Mouse (Mus musculus): Measurements from ENCODE around the gene Atp9a. TPM values are rescaled to one million over a fixed set of nuclear protein-coding genes. Genes with fewer than 3 reads are reported as not detected.

Gene Atp9a
- polyA plus RNA-seq, 1 experiment from 2014 or later: 24.1 TPM

- Histone ChIP-seq H3K27me3 (ENCODE audit: control insufficient read depth, insufficient read depth, low read length) (no peaks in the 10 kb centered on the region), H3K4me2 (replicated peaks; ENCODE audit: low read depth) (no peak overlapping the region), H3K27ac (replicated peaks) (no peak overlapping the region), H3K4me1 (replicated peaks; ENCODE audit: control insufficient read depth, insufficient read depth) (no peaks in the 10 kb centered on the region), H3K4me3 (ENCODE audit: low read depth, low read length) (no peak overlapping the region), H3K9me3 (ENCODE audit: control insufficient read depth, low read length) (no peaks in the 10 kb centered on the region), H3K9ac (ENCODE audit: low read length) (no peak overlapping the region), H3K36me3 (ENCODE audit: control insufficient read depth, insufficient read depth, low read length) (no peaks in the 10 kb centered on the region)
- ATAC-seq (ENCODE audit: low FRiP score, low TSS enrichment) (no peak), DNase-seq (ENCODE audit: low spot score) (no peak)
- no peak for TF ChIP-seq EP300 (optimal IDR thresholded peaks at IDR 0.05)
- TF ChIP-seq CTCF (IDR thresholded peaks at IDR 0.05; ENCODE audit: low read depth): no peak
- 71% methylated on average over 3 of the region's 3 CpGs for WGBS
These were observed 34.0 kb upstream of the Atp9a start for GRCm38 (mm10) chr2:168776238-168776637.

- 53% methylated on average over 8 of the region's 8 CpGs for WGBS
- Histone ChIP-seq H3K27me3 (ENCODE audit: control insufficient read depth, insufficient read depth, low read length) (peaks cover 14% of the 10 kb centered on the region; the same call in 1 of the 2 replicates), H3K36me3 (ENCODE audit: control insufficient read depth, insufficient read depth, low read length) (no peaks in the 10 kb centered on the region), H3K9ac (ENCODE audit: low read length) (no peak overlapping the region), H3K27ac (replicated peaks) (no peak overlapping the region), H3K4me1 (replicated peaks; ENCODE audit: control insufficient read depth, insufficient read depth) (peaks cover 8% of the 10 kb centered on the region), H3K4me2 (replicated peaks; ENCODE audit: low read depth) (no peak overlapping the region), H3K9me3 (ENCODE audit: control insufficient read depth, low read length) (no peaks in the 10 kb centered on the region), H3K4me3 (ENCODE audit: low read depth, low read length) (no peak overlapping the region)
- ATAC-seq (ENCODE audit: low FRiP score, low TSS enrichment): no peak
- TF ChIP-seq CTCF (IDR thresholded peaks at IDR 0.05; ENCODE audit: low read depth) (no peak), EP300 (optimal IDR thresholded peaks at IDR 0.05) (no peak)
- no peak for DNase-seq (ENCODE audit: low spot score)
These were observed 27.1 kb upstream of the Atp9a start for GRCm38 (mm10) chr2:168769259-168769658.

- TF ChIP-seq CTCF (IDR thresholded peaks at IDR 0.05; ENCODE audit: low read depth) (no peak), EP300 (optimal IDR thresholded peaks at IDR 0.05) (no peak)
- no peak for ATAC-seq (ENCODE audit: low FRiP score, low TSS enrichment)
- Histone ChIP-seq H3K27ac (replicated peaks) (no peak within 1 kb of the TSS), H3K36me3 (ENCODE audit: control insufficient read depth, insufficient read depth, low read length) (no peaks in the 10 kb centered on the region), H3K4me1 (replicated peaks; ENCODE audit: control insufficient read depth, insufficient read depth) (peaks cover 8% of the 10 kb centered on the region), H3K4me2 (replicated peaks; ENCODE audit: low read depth) (peak within 1 kb of the TSS; percentile 67), H3K9ac (ENCODE audit: low read length) (no peak within 1 kb of the TSS), H3K4me3 (ENCODE audit: low read depth, low read length) (peak within 1 kb of the TSS; percentile 43), H3K9me3 (ENCODE audit: control insufficient read depth, low read length) (no peaks in the 10 kb centered on the region), H3K27me3 (ENCODE audit: control insufficient read depth, insufficient read depth, low read length) (peaks cover 19% of the 10 kb centered on the region; the same call in 1 of the 2 replicates)
- 27% methylated on average over 10 of the region's 10 CpGs for WGBS
- no peak for DNase-seq (ENCODE audit: low spot score)
These were observed 25.4 kb upstream of the Atp9a start, which contains the start of gene Sall4 for GRCm38 (mm10) chr2:168767582-168767981. Sall4 (minus strand) TSS chr2:168767943.

GRCm38 (mm10) chr2:168766538-168767361 is 24.5 kb upstream of the Atp9a start:
- ATAC-seq (ENCODE audit: low FRiP score, low TSS enrichment) (peak; percentile 58; the same call in 1 of the 2 replicates), DNase-seq (ENCODE audit: low spot score) (peak; percentile 31)
- whole genome bisulfite sequencing: 2% methylated on average over 50 of the region's 52 CpGs
- peak overlapping the region; percentile 67 for H3K4me2 ChIP-seq (replicated peaks; ENCODE audit: low read depth)
- no peak overlapping the region for H3K9ac ChIP-seq (ENCODE audit: low read length)
- TF ChIP-seq CTCF (IDR thresholded peaks at IDR 0.05; ENCODE audit: low read depth) (no peak), EP300 (optimal IDR thresholded peaks at IDR 0.05) (no peak)
- H3K4me1 ChIP-seq (replicated peaks; ENCODE audit: control insufficient read depth, insufficient read depth): peaks cover 8% of the 10 kb centered on the region
- H3K4me3 ChIP-seq (ENCODE audit: low read depth, low read length): peak overlapping the region; percentile 43
- H3K9me3 ChIP-seq (ENCODE audit: control insufficient read depth, low read length): no peaks in the 10 kb centered on the region
- H3K27me3 ChIP-seq (ENCODE audit: control insufficient read depth, insufficient read depth, low read length): peaks cover 22% of the 10 kb centered on the region; the same call in 1 of the 2 replicates
- H3K27ac ChIP-seq (replicated peaks): no peak overlapping the region
- no peaks in the 10 kb centered on the region for H3K36me3 ChIP-seq (ENCODE audit: control insufficient read depth, insufficient read depth, low read length)

DNA sequence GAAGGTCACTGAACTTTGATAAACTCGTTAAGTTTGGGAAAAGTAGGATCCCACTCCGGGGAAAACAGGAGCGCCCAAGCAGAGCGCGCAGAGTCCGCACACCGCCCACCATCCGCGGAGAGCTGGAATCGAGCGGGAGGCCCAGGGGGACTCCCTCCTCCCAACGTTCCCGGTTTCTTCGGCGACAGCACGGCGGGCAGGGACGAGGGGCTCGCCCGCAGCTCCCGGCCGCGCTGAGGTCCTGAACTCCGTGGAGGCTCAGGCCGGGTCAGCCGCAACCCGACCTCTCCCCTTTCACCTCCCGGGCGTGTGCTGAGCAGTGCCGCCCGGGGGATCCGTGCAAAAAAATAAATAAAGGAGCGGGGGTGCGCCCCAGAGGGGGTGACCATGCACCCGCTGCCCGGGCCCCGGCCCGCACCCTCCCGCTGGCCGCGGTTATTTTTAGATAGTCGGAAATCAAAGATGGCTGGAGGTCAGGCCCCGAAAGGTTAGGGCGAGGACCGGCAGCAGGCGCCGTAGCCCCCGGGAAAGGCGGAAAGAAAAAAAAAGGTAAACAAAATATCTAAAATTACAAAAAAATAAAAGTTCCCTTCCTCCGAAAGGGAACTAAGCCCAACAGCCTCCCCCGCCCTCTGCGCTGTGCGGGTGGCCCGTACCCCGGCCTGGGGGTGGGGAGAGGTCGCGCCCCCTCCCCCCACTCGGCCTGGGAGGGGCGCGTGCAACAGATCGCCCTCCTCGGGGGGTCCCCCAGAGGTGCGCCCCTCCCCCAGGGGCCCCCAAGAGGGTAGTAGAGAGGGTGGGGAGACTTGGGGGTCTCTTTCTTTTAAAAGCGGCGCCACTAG is 23.7 kb upstream of the Atp9a start:
- no peaks in the 10 kb centered on the region for H3K9me3 ChIP-seq (ENCODE audit: control insufficient read depth, low read length)
- peak overlapping the region; percentile 43 for H3K4me3 ChIP-seq (ENCODE audit: low read depth, low read length)
- H3K9ac ChIP-seq (ENCODE audit: low read length): peak overlapping the region; percentile 38; the same call in 1 of the 2 replicates
- peak; percentile 47; the same call in 1 of the 2 replicates for ATAC-seq (ENCODE audit: low FRiP score, low TSS enrichment)
- no peak for DNase-seq (ENCODE audit: low spot score)
- H3K4me2 ChIP-seq (replicated peaks; ENCODE audit: low read depth): peak overlapping the region; percentile 67
- H3K36me3 ChIP-seq (ENCODE audit: control insufficient read depth, insufficient read depth, low read length): no peaks in the 10 kb centered on the region
- H3K4me1 ChIP-seq (replicated peaks; ENCODE audit: control insufficient read depth, insufficient read depth): peaks cover 8% of the 10 kb centered on the region
- H3K27ac ChIP-seq (replicated peaks): no peak overlapping the region
- TF ChIP-seq CTCF (IDR thresholded peaks at IDR 0.05; ENCODE audit: low read depth) (no peak), EP300 (optimal IDR thresholded peaks at IDR 0.05) (no peak)
- H3K27me3 ChIP-seq (ENCODE audit: control insufficient read depth, insufficient read depth, low read length): peaks cover 22% of the 10 kb centered on the region; the same call in 1 of the 2 replicates
- WGBS: 2% methylated on average over 46 of the region's 65 CpGs

Measured in stomach, postnatal 0 days (tissue).